25 mouse cellular contexts compared by ENCODE assay signal in genomic region chr6:37951306-37951705, GRCm38 (mm10).
"Had no signal": no experiment of that assay in that cellular context is flagged by ENCODE, and none has a peak within 500 bp of the region (broad histone marks: within the 10 kb centered on the region; RNA-seq: fewer than 3 reads in every experiment).

No protein-coding gene starts in this region.

- H3K9me3 ChIP-seq: heart, embryonic 10.5 days; heart, embryonic 12.5 days; hindbrain, embryonic 10.5 days; hindbrain, embryonic 12.5 days; intestine, embryonic 15.5 days; kidney, embryonic 15.5 days; limb, embryonic 10.5 days; limb, embryonic 12.5 days; liver, embryonic 13.5 days; liver, embryonic 15.5 days had no signal

- H3K4me3 ChIP-seq: gastrocnemius, adult 2 months; heart, embryonic 10.5 days; heart, embryonic 12.5 days; hindbrain, embryonic 10.5 days; hindbrain, embryonic 12.5 days; intestine, embryonic 15.5 days; kidney, embryonic 15.5 days; limb, embryonic 10.5 days; limb, embryonic 12.5 days; liver, embryonic 13.5 days; liver, embryonic 15.5 days had no signal

- DNase-seq: gastrocnemius, adult 2 months; gastrocnemius, postnatal 10 days; gastrocnemius, postnatal 25 days; heart, postnatal 10 days; heart, postnatal 4 days; kidney, adult 2 months; kidney, adult 9 months; kidney, postnatal 14 days; kidney, postnatal 36 days; layer of hippocampus, adult 9-11 months; layer of hippocampus, postnatal 36 days; liver; liver, embryonic 13.5 days; liver, postnatal 0 days had no signal

- H3K4me1 ChIP-seq: heart, embryonic 10.5 days; hindbrain, embryonic 10.5 days; hindbrain, embryonic 12.5 days; intestine, embryonic 15.5 days; kidney, embryonic 15.5 days; limb, embryonic 10.5 days; limb, embryonic 12.5 days; liver, embryonic 13.5 days; liver, embryonic 15.5 days had no signal

- H3K27ac ChIP-seq: gastrocnemius, adult 2 months; heart, embryonic 10.5 days; hindbrain, embryonic 10.5 days; hindbrain, embryonic 12.5 days; hindbrain, embryonic 14.5 days; intestine, embryonic 15.5 days; kidney, embryonic 15.5 days; kidney, postnatal 0 days; limb, embryonic 10.5 days; limb, embryonic 12.5 days; liver, embryonic 13.5 days; liver, embryonic 15.5 days had no signal

- H3K36me3 ChIP-seq: intestine, embryonic 15.5 days had no signal

- H3K9ac ChIP-seq: heart, embryonic 12.5 days; hindbrain, embryonic 12.5 days; hindbrain, embryonic 14.5 days; intestine, embryonic 15.5 days; kidney, embryonic 15.5 days; limb, embryonic 12.5 days; liver, embryonic 13.5 days; liver, embryonic 15.5 days; liver, postnatal 0 days had no signal
